Mouse (Mus musculus) forebrain, embryonic 12.5 days (tissue): ENCODE measurements around the gene Acss2. TPM values are rescaled to one million over a fixed set of nuclear protein-coding genes. Genes with fewer than 3 reads are reported as not detected.
A peak's percentile ranks its signal among the peaks of the same experiment; 100 is the strongest.

Source experiments
- ATAC-seq: fragments of 200-750 bp; cut with Nextera tagmentation; 2 replicates; pipeline ENCODE4 v1.8.0; 2017; ENCODE audit warnings: moderate TSS enrichment; ENCODE audit not compliant: low FRiP score
- H3K27ac ChIP-seq: fragments of 300-500 bp; sonication (generic); 2 replicates; pipeline ENCODE4 v1.5.1; 2016; ENCODE audit warnings: mild to moderate bottlenecking
- H3K27me3 ChIP-seq: fragments of 300-500 bp; sonication (generic); 2 replicates; pipeline ENCODE4 v1.6.1; 2016; ENCODE audit warnings: mild to moderate bottlenecking
- H3K36me3 ChIP-seq: fragments of 300-500 bp; sonication (generic); replicated peaks from 2 replicates; pipeline ENCODE4 v1.6.1; 2016; ENCODE audit warnings: mild to moderate bottlenecking
- H3K4me1 ChIP-seq: fragments of 300-500 bp; sonication (generic); 2 replicates; pipeline ENCODE4 v1.6.1; 2016
- H3K4me2 ChIP-seq: fragments of 300-500 bp; sonication (generic); 2 replicates; pipeline ENCODE4 v1.6.1; 2016; ENCODE audit warnings: mild to moderate bottlenecking, moderate library complexity
- H3K4me3 ChIP-seq: fragments of 300-500 bp; sonication (generic); replicated peaks from 2 replicates; pipeline ENCODE4 v1.5.1; 2016; ENCODE audit warnings: mild to moderate bottlenecking
- H3K9ac ChIP-seq: fragments of 300-500 bp; sonication (generic); 2 replicates; pipeline ENCODE4 v1.6.1; 2016; ENCODE audit warnings: mild to moderate bottlenecking
- H3K9me3 ChIP-seq: fragments of 300-500 bp; sonication (generic); 2 replicates; pipeline ENCODE4 v1.6.1; 2016
- WGBS: fragments of 180-500 bp; shearing (Covaris S2); methylation state at CpG from one replicate; pipeline ENCODE4 v1.1.7; 2016; 5-methylcytosine and 5-hydroxymethylcytosine counted together
- polyA plus RNA-seq: library from polyadenylated mRNA; unstranded; fragments of >200 nt; fragmentation: Nextera tagmentation; extraction: Ambion mirVana; gene quantifications from 2 replicates; pipeline ENCODE4 v1.2.1, GENCODE M21; 2016

Acss2 gene
- polyA plus RNA-seq, 1 experiment from 2014 or later = 22.5 TPM

GRCm38 (mm10) chr2:155582384-155582995 lies 64.7 kb downstream of the Acss2 start:
- Histone ChIP-seq H3K4me1 (peaks cover 10% of the 10 kb centered on the region; the same call in 1 of the 2 replicates), H3K4me3 (no peak overlapping the region), H3K27me3 (no peaks in the 10 kb centered on the region), H3K9ac (no peak overlapping the region), H3K4me2 (no peak overlapping the region), H3K27ac (no peak overlapping the region), H3K36me3 (no peaks in the 10 kb centered on the region), H3K9me3 (no peaks in the 10 kb centered on the region)
- ATAC-seq = no peak
- WGBS = 80% methylated on average over 4 of the region's 4 CpGs

- Histone ChIP-seq H3K9me3 (no peaks in the 10 kb centered on the region), H3K27me3 (no peaks in the 10 kb centered on the region), H3K4me3 (no peak overlapping the region), H3K27ac (no peak overlapping the region), H3K4me2 (no peak overlapping the region), H3K9ac (no peak overlapping the region), H3K36me3 (no peaks in the 10 kb centered on the region), H3K4me1 (peaks cover 10% of the 10 kb centered on the region; the same call in 1 of the 2 replicates)
- no peak for ATAC-seq
- WGBS = 85% methylated on average over 5 of the region's 5 CpGs
Observed at GRCm38 (mm10) chr2:155582996-155583395, 65.2 kb downstream of the Acss2 start.

GRCm38 (mm10) chr2:155583927-155584530 lies 66.3 kb downstream of the Acss2 start:
- 42% methylated on average over 5 of the region's 5 CpGs for WGBS
- peak; percentile 36; the same call in 1 of the 2 replicates for ATAC-seq

GRCm38 (mm10) chr2:155585082-155585481 lies 67.3 kb downstream of the Acss2 start:
- Histone ChIP-seq H3K27me3 (no peaks in the 10 kb centered on the region), H3K9me3 (no peaks in the 10 kb centered on the region), H3K4me2 (no peak overlapping the region), H3K27ac (no peak overlapping the region), H3K9ac (0 out of 2 replicates have a peak overlapping the region, but pooled peaks have one; percentile 12), H3K4me3 (no peak overlapping the region), H3K4me1 (peaks cover 10% of the 10 kb centered on the region; the same call in 1 of the 2 replicates), H3K36me3 (no peaks in the 10 kb centered on the region)
- no peak for ATAC-seq
- WGBS = 59% methylated on average over 9 of the region's 9 CpGs

More at GRCm38 (mm10) chr2:155583927-155584530, 66.3 kb downstream of the Acss2 start:
- Histone ChIP-seq H3K4me1 (peaks cover 10% of the 10 kb centered on the region; the same call in 1 of the 2 replicates), H3K9ac (no peak overlapping the region), H3K27ac (no peak overlapping the region), H3K27me3 (no peaks in the 10 kb centered on the region), H3K36me3 (no peaks in the 10 kb centered on the region), H3K4me3 (no peak overlapping the region), H3K9me3 (no peaks in the 10 kb centered on the region), H3K4me2 (no peak overlapping the region)

- Histone ChIP-seq H3K27me3 (no peaks in the 10 kb centered on the region), H3K27ac (no peak overlapping the region), H3K9ac (0 out of 2 replicates have a peak overlapping the region, but pooled peaks have one; percentile 12), H3K4me1 (peaks cover 10% of the 10 kb centered on the region; the same call in 1 of the 2 replicates), H3K9me3 (no peaks in the 10 kb centered on the region), H3K4me2 (no peak overlapping the region), H3K4me3 (no peak overlapping the region), H3K36me3 (no peaks in the 10 kb centered on the region)
- 31% methylated on average over 10 of the region's 10 CpGs for WGBS
- no peak for ATAC-seq
Observed at GRCm38 (mm10) chr2:155585486-155585885, 67.7 kb downstream of the Acss2 start.

- Histone ChIP-seq H3K27me3 (no peaks in the 10 kb centered on the region), H3K4me1 (peaks cover 20% of the 10 kb centered on the region), H3K36me3 (no peaks in the 10 kb centered on the region), H3K4me2 (no peak overlapping the region), H3K27ac (no peak overlapping the region), H3K9me3 (no peaks in the 10 kb centered on the region), H3K4me3 (no peak overlapping the region), H3K9ac (no peak overlapping the region)
- 90% methylated on average over 3 of the region's 3 CpGs for whole genome bisulfite sequencing
- no peak for ATAC-seq
Observed at GRCm38 (mm10) chr2:155588136-155588535, 70.4 kb downstream of the Acss2 start.

- Histone ChIP-seq H3K27me3 (no peaks in the 10 kb centered on the region), H3K4me2 (no peak overlapping the region), H3K27ac (no peak overlapping the region), H3K9ac (no peak overlapping the region), H3K4me3 (no peak overlapping the region), H3K9me3 (no peaks in the 10 kb centered on the region), H3K4me1 (peaks cover 20% of the 10 kb centered on the region), H3K36me3 (no peaks in the 10 kb centered on the region)
- WGBS = 80% methylated on average over 6 of the region's 6 CpGs
- no peak for ATAC-seq
Observed at GRCm38 (mm10) chr2:155589521-155589920, 71.8 kb downstream of the Acss2 start.

GRCm38 (mm10) chr2:155590876-155591275 lies 73.1 kb downstream of the Acss2 start:
- no peaks in the 10 kb centered on the region for H3K9me3 ChIP-seq
- H3K4me3 ChIP-seq = no peak overlapping the region
- WGBS = 85% methylated on average over 2 of the region's 2 CpGs
- no peak overlapping the region for H3K9ac ChIP-seq
- peaks cover 2% of the 10 kb centered on the region; the same call in 1 of the 2 replicates for H3K27me3 ChIP-seq
- no peaks in the 10 kb centered on the region for H3K36me3 ChIP-seq
- H3K4me1 ChIP-seq = peaks cover 11% of the 10 kb centered on the region
- no peak overlapping the region for H3K4me2 ChIP-seq
- ATAC-seq = no peak
- H3K27ac ChIP-seq = no peak overlapping the region

GRCm38 (mm10) chr2:155591676-155592075 lies 73.9 kb downstream of the Acss2 start:
- H3K9me3 ChIP-seq = no peaks in the 10 kb centered on the region
- H3K27ac ChIP-seq = peak overlapping the region; percentile 82; the same call in 1 of the 2 replicates
- H3K4me3 ChIP-seq = peak overlapping the region; percentile 60
- peaks cover 9% of the 10 kb centered on the region; the same call in 1 of the 2 replicates for H3K27me3 ChIP-seq
- H3K4me1 ChIP-seq = peaks cover 9% of the 10 kb centered on the region
- no peaks in the 10 kb centered on the region for H3K36me3 ChIP-seq
- no peak for ATAC-seq
- WGBS = 5% methylated on average over 6 of the region's 6 CpGs
- peak overlapping the region; percentile 77 for H3K4me2 ChIP-seq
- H3K9ac ChIP-seq = peak overlapping the region; percentile 61

- peak; percentile 92 for ATAC-seq
- H3K4me2 ChIP-seq = peak within 1 kb of the TSS; percentile 77
- peak within 1 kb of the TSS; percentile 61 for H3K9ac ChIP-seq
- peak within 1 kb of the TSS; percentile 82 for H3K27ac ChIP-seq
- peaks cover 11% of the 10 kb centered on the region; the same call in 1 of the 2 replicates for H3K27me3 ChIP-seq
- H3K4me1 ChIP-seq = peaks cover 9% of the 10 kb centered on the region
- H3K9me3 ChIP-seq = no peaks in the 10 kb centered on the region
- WGBS = under 1% methylated on average over 53 of the region's 53 CpGs
- no peaks in the 10 kb centered on the region for H3K36me3 ChIP-seq
- peak within 1 kb of the TSS; percentile 60 for H3K4me3 ChIP-seq
Observed at GRCm38 (mm10) chr2:155592137-155592853, 74.5 kb downstream of the Acss2 start, which contains the start of gene Gss. Gene Gss (minus strand): TSS chr2:155592810.

GRCm38 (mm10) chr2:155592854-155593283 lies 75.1 kb downstream of the Acss2 start:
- Histone ChIP-seq H3K36me3 (no peaks in the 10 kb centered on the region), H3K4me1 (peaks cover 9% of the 10 kb centered on the region), H3K27me3 (peaks cover 11% of the 10 kb centered on the region; the same call in 1 of the 2 replicates), H3K4me2 (peak overlapping the region; percentile 77), H3K9ac (peak overlapping the region; percentile 61), H3K9me3 (no peaks in the 10 kb centered on the region), H3K4me3 (peak overlapping the region; percentile 60), H3K27ac (no peak overlapping the region)
- 1% methylated on average over 9 of the region's 9 CpGs for WGBS
- no peak for ATAC-seq

GRCm38 (mm10) chr2:155595516-155595915 lies 77.8 kb downstream of the Acss2 start:
- H3K4me1 ChIP-seq = peaks cover 9% of the 10 kb centered on the region
- peaks cover 11% of the 10 kb centered on the region; the same call in 1 of the 2 replicates for H3K27me3 ChIP-seq
- 86% methylated on average over 6 of the region's 6 CpGs for WGBS
- H3K9me3 ChIP-seq = no peaks in the 10 kb centered on the region
- no peaks in the 10 kb centered on the region for H3K36me3 ChIP-seq
- H3K9ac ChIP-seq = no peak overlapping the region
- no peak overlapping the region for H3K27ac ChIP-seq
- H3K4me3 ChIP-seq = no peak overlapping the region
- no peak for ATAC-seq
- no peak overlapping the region for H3K4me2 ChIP-seq
